In genomic region chr9:104193327-104193726, GRCm38 (mm10) we compare ENCODE assay signal across 19 mouse cellular contexts.
DNase-seq lines count a peak whose midpoint lies in the region; ATAC-seq and TF ChIP-seq lines count a peak whose summit lies in the region.
"Had no signal": no experiment of that assay in that cellular context is flagged by ENCODE, and none has a peak within 500 bp of the region (broad histone marks: within the 10 kb centered on the region; RNA-seq: fewer than 3 reads in every experiment).

No protein-coding gene starts in this region.

- WGBS in heart, embryonic 11.5 days (ENCODE audit: insufficient replicate concordance) = 53% methylated on average over 1 of the region's 1 CpGs
- 19% methylated on average over 1 of the region's 1 CpGs for whole genome bisulfite sequencing in heart, postnatal 0 days
- 64% methylated on average over 1 of the region's 1 CpGs for WGBS in stomach, embryonic 15.5 days

- H3K4me2 ChIP-seq in heart, embryonic 11.5 days = no peak overlapping the region
- peak overlapping the region; percentile 22; the same call in 1 of the 2 replicates for H3K4me2 ChIP-seq in heart, postnatal 0 days (ENCODE audit: low read depth, low read length)
- H3K4me2 ChIP-seq in stomach, embryonic 15.5 days = no peak overlapping the region
- H3K4me2 ChIP-seq: hindbrain, embryonic 15.5 days; limb, embryonic 15.5 days; lung, embryonic 14.5 days; midbrain, embryonic 13.5 days had no signal

- H3K27me3 ChIP-seq in heart, embryonic 11.5 days (ENCODE audit: control insufficient read depth, insufficient read depth, low read length) = no peaks in the 10 kb centered on the region
- H3K27me3 ChIP-seq in heart, postnatal 0 days (ENCODE audit: control insufficient read depth, insufficient read depth, low read length) = no peaks in the 10 kb centered on the region
- no peaks in the 10 kb centered on the region for H3K27me3 ChIP-seq in stomach, embryonic 15.5 days (replicated peaks)
- H3K27me3 ChIP-seq: hindbrain, embryonic 15.5 days; limb, embryonic 15.5 days; midbrain, embryonic 13.5 days had no signal

- no peak for DNase-seq in heart, adult 18-20 months
- peak; percentile 57 for DNase-seq in heart, postnatal 0 days (ENCODE audit: low spot score)
- no peak for DNase-seq in heart, postnatal 36 days
- DNase-seq in brain, adult 2 months (ENCODE audit: low read depth, low spot score) = peak; percentile 27
- DNase-seq in urinary bladder, postnatal 25 days (ENCODE audit: low spot score) = no peak
- DNase-seq: adrenal gland, adult 2 months; cerebellum, adult 8-10 months; gastrocnemius, postnatal 14 days; kidney, postnatal 14 days; left cerebral cortex, postnatal 4 days; lung, embryonic 14.5 days had no signal

- 0 out of 2 replicates have a peak overlapping the region, but pooled peaks have one; percentile 50 for H3K27ac ChIP-seq in heart, embryonic 11.5 days (ENCODE audit: low read depth, low read length)
- peak overlapping the region; percentile 85 for H3K27ac ChIP-seq in heart, postnatal 0 days (ENCODE audit: low read depth)
- 0 out of 2 replicates have a peak overlapping the region, but pooled peaks have one; percentile 35 for H3K27ac ChIP-seq in stomach, embryonic 15.5 days
- H3K27ac ChIP-seq: forebrain, embryonic 10.5 days; hindbrain, embryonic 15.5 days; limb, embryonic 15.5 days; midbrain, embryonic 13.5 days had no signal

- intact Hi-C loops in heart, postnatal 36 days (cut with DNase I) = no loop called here

- no peak for TF ChIP-seq EP300 in heart, postnatal 0 days (IDR thresholded peaks at IDR 0.05; ENCODE audit: low read depth)

- H3K36me3 ChIP-seq in heart, embryonic 11.5 days (ENCODE audit: control insufficient read depth, insufficient read depth, low read length) = peaks cover 15% of the 10 kb centered on the region
- H3K36me3 ChIP-seq in heart, postnatal 0 days (replicated peaks; ENCODE audit: control insufficient read depth, insufficient read depth, low read length) = peaks cover 68% of the 10 kb centered on the region
- H3K36me3 ChIP-seq in stomach, embryonic 15.5 days = peaks cover 29% of the 10 kb centered on the region

- H3K4me3 ChIP-seq in heart, embryonic 11.5 days (ENCODE audit: low read depth, low read length) = no peak overlapping the region
- no peak overlapping the region for H3K4me3 ChIP-seq in heart, postnatal 0 days (ENCODE audit: low read depth, low read length)
- H3K4me3 ChIP-seq in stomach, embryonic 15.5 days (replicated peaks) = no peak overlapping the region
- H3K4me3 ChIP-seq: forebrain, embryonic 10.5 days; hindbrain, embryonic 15.5 days; limb, embryonic 15.5 days; midbrain, embryonic 13.5 days had no signal

- no peak overlapping the region for H3K9ac ChIP-seq in heart, embryonic 11.5 days (ENCODE audit: low read depth, low read length)
- H3K9ac ChIP-seq in heart, postnatal 0 days (replicated peaks; ENCODE audit: low read depth, low read length) = no peak overlapping the region
- H3K9ac ChIP-seq in stomach, embryonic 15.5 days = no peak overlapping the region
- H3K9ac ChIP-seq: hindbrain, embryonic 15.5 days; limb, embryonic 15.5 days; lung, embryonic 14.5 days; midbrain, embryonic 13.5 days had no signal

- ATAC-seq in heart, embryonic 11.5 days (replicated peaks; ENCODE audit: insufficient number of reproducible peaks, low FRiP score, low TSS enrichment) = no peak
- peak; percentile 74 for ATAC-seq in heart, postnatal 0 days (ENCODE audit: insufficient read depth, low read depth)
- ATAC-seq in stomach, embryonic 15.5 days (ENCODE audit: insufficient read depth, low FRiP score, low read depth) = no peak
- ATAC-seq: CD4-positive, CD25-positive, alpha-beta regulatory T cell, adult 4 months; forebrain, embryonic 16.5 days; midbrain, embryonic 13.5 days had no signal

- H3K4me1 ChIP-seq in heart, embryonic 11.5 days (ENCODE audit: control insufficient read depth, insufficient read depth, low read length) = no peaks in the 10 kb centered on the region
- peaks cover 4% of the 10 kb centered on the region; the same call in 1 of the 2 replicates for H3K4me1 ChIP-seq in heart, postnatal 0 days (ENCODE audit: control insufficient read depth, insufficient read depth)
- no peaks in the 10 kb centered on the region for H3K4me1 ChIP-seq in stomach, embryonic 15.5 days
- H3K4me1 ChIP-seq: forebrain, embryonic 10.5 days; hindbrain, embryonic 15.5 days; limb, embryonic 15.5 days; midbrain, embryonic 13.5 days had no signal

- TF ChIP-seq CTCF in heart, postnatal 0 days (IDR thresholded peaks at IDR 0.05; ENCODE audit: low read depth) = no peak

- no peaks in the 10 kb centered on the region for H3K9me3 ChIP-seq in heart, embryonic 11.5 days (replicated peaks; ENCODE audit: control insufficient read depth, low read length)
- H3K9me3 ChIP-seq in heart, postnatal 0 days (replicated peaks; ENCODE audit: control insufficient read depth, low read length) = no peaks in the 10 kb centered on the region
- H3K9me3 ChIP-seq in stomach, embryonic 15.5 days = no peaks in the 10 kb centered on the region
- H3K9me3 ChIP-seq: forebrain, embryonic 10.5 days; hindbrain, embryonic 15.5 days; limb, embryonic 15.5 days; midbrain, embryonic 13.5 days had no signal

Comparison
In these comparisons a context has a peak if more than half of its experiments do, and no peak if none do; other contexts are left out.
1. DNase-seq: peak in heart, postnatal 0 days (single experiment) and brain, adult 2 months (single experiment); none in heart, adult 18-20 months (0 of 2), heart, postnatal 36 days (0 of 2) and urinary bladder, postnatal 25 days (single experiment).
2. H3K27ac ChIP-seq: peak in every context shown above with its lines; median percentile 85 in heart, postnatal 0 days; 50 in heart, embryonic 11.5 days; 35 in stomach, embryonic 15.5 days.